Mouse (Mus musculus): Measurements from ENCODE around the gene Trim2. TPM values are rescaled to one million over a fixed set of nuclear protein-coding genes. Genes with fewer than 3 reads are reported as not detected.

Trim2 gene
- total and polyA plus RNA-seq, 2 experiments from 2014 or later, result 127 to 186 TPM

- no peaks in the 10 kb centered on the region for H3K27me3 ChIP-seq (ENCODE audit: insufficient read depth, low read length)
- H3K4me1 ChIP-seq (ENCODE audit: insufficient read depth), result no peaks in the 10 kb centered on the region
- no peak overlapping the region for H3K9ac ChIP-seq
- no peaks in the 10 kb centered on the region for H3K9me3 ChIP-seq (ENCODE audit: low read length)
- ATAC-seq (no peak), DNase-seq (no peak)
- 81% methylated on average over 6 of the region's 6 CpGs for WGBS
- H3K27ac ChIP-seq (ENCODE audit: low read depth, low read length), result no peak overlapping the region
- no peak overlapping the region for H3K4me2 ChIP-seq (ENCODE audit: low read depth)
- H3K36me3 ChIP-seq (ENCODE audit: insufficient read depth), result peaks cover 64% of the 10 kb centered on the region
- no peak for TF ChIP-seq CTCF (IDR thresholded peaks at IDR 0.05; ENCODE audit: low read depth)
- no peak overlapping the region for H3K4me3 ChIP-seq (ENCODE audit: low read depth, low read length)
These were observed 137.7 kb downstream of the Trim2 start for GRCm38 (mm10) chr3:84168943-84169342.

GRCm38 (mm10) chr3:84166073-84166472 is 140.6 kb downstream of the Trim2 start:
- 61% methylated on average over 5 of the region's 5 CpGs for WGBS
- Histone ChIP-seq H3K4me3 (ENCODE audit: low read depth, low read length) (no peak overlapping the region), H3K4me2 (ENCODE audit: low read depth) (no peak overlapping the region), H3K36me3 (ENCODE audit: insufficient read depth) (peaks cover 47% of the 10 kb centered on the region), H3K27me3 (ENCODE audit: insufficient read depth, low read length) (no peaks in the 10 kb centered on the region), H3K27ac (ENCODE audit: low read depth, low read length) (no peak overlapping the region; the same call in 1 of the 2 replicates), H3K9me3 (ENCODE audit: low read length) (no peaks in the 10 kb centered on the region), H3K9ac (no peak overlapping the region), H3K4me1 (ENCODE audit: insufficient read depth) (no peaks in the 10 kb centered on the region)
- ATAC-seq, result peak; percentile 32
- no peak for TF ChIP-seq CTCF (IDR thresholded peaks at IDR 0.05; ENCODE audit: low read depth)
- DNase-seq, result no peak

GRCm38 (mm10) chr3:84165391-84165790 is 141.3 kb downstream of the Trim2 start:
- no peak overlapping the region for H3K4me2 ChIP-seq (ENCODE audit: low read depth)
- H3K4me3 ChIP-seq (ENCODE audit: low read depth, low read length), result no peak overlapping the region
- ATAC-seq (no peak), DNase-seq (no peak)
- H3K27ac ChIP-seq (ENCODE audit: low read depth, low read length), result no peak overlapping the region
- peaks cover 46% of the 10 kb centered on the region for H3K36me3 ChIP-seq (ENCODE audit: insufficient read depth)
- 95% methylated on average over 3 of the region's 3 CpGs for WGBS
- H3K9me3 ChIP-seq (ENCODE audit: low read length), result no peaks in the 10 kb centered on the region
- H3K27me3 ChIP-seq (ENCODE audit: insufficient read depth, low read length), result no peaks in the 10 kb centered on the region
- H3K9ac ChIP-seq, result no peak overlapping the region
- no peaks in the 10 kb centered on the region for H3K4me1 ChIP-seq (ENCODE audit: insufficient read depth)
- TF ChIP-seq CTCF (IDR thresholded peaks at IDR 0.05; ENCODE audit: low read depth), result no peak

- Histone ChIP-seq H3K9me3 (ENCODE audit: low read length) (no peaks in the 10 kb centered on the region), H3K27ac (ENCODE audit: low read depth, low read length) (no peak overlapping the region), H3K27me3 (ENCODE audit: insufficient read depth, low read length) (no peaks in the 10 kb centered on the region), H3K36me3 (ENCODE audit: insufficient read depth) (peaks cover 21% of the 10 kb centered on the region), H3K4me1 (ENCODE audit: insufficient read depth) (no peaks in the 10 kb centered on the region), H3K4me3 (ENCODE audit: low read depth, low read length) (no peak overlapping the region), H3K9ac (no peak overlapping the region), H3K4me2 (ENCODE audit: low read depth) (no peak overlapping the region)
- DNase-seq (no peak), ATAC-seq (no peak)
- 88% methylated on average over 4 of the region's 4 CpGs for WGBS
- TF ChIP-seq CTCF (IDR thresholded peaks at IDR 0.05; ENCODE audit: low read depth), result no peak
These were observed 148.9 kb downstream of the Trim2 start for GRCm38 (mm10) chr3:84157559-84158350.

- peaks cover 21% of the 10 kb centered on the region for H3K36me3 ChIP-seq (ENCODE audit: insufficient read depth)
- DNase-seq (no peak), ATAC-seq (no peak)
- no peaks in the 10 kb centered on the region for H3K27me3 ChIP-seq (ENCODE audit: insufficient read depth, low read length)
- no peak overlapping the region for H3K4me3 ChIP-seq (ENCODE audit: low read depth, low read length)
- no peak overlapping the region for H3K9ac ChIP-seq
- WGBS, result 32% methylated on average over 4 of the region's 4 CpGs
- H3K27ac ChIP-seq (ENCODE audit: low read depth, low read length), result no peak overlapping the region
- H3K4me1 ChIP-seq (ENCODE audit: insufficient read depth), result no peaks in the 10 kb centered on the region
- no peak overlapping the region for H3K4me2 ChIP-seq (ENCODE audit: low read depth)
- no peak for TF ChIP-seq CTCF (IDR thresholded peaks at IDR 0.05; ENCODE audit: low read depth)
- no peaks in the 10 kb centered on the region for H3K9me3 ChIP-seq (ENCODE audit: low read length)
These were observed 149.7 kb downstream of the Trim2 start for GRCm38 (mm10) chr3:84157011-84157410.

- Histone ChIP-seq H3K4me1 (ENCODE audit: insufficient read depth) (no peaks in the 10 kb centered on the region), H3K4me2 (ENCODE audit: low read depth) (peak overlapping the region; percentile 91), H3K9ac (no peak overlapping the region), H3K4me3 (ENCODE audit: low read depth, low read length) (peak overlapping the region; percentile 53), H3K27me3 (ENCODE audit: insufficient read depth, low read length) (no peaks in the 10 kb centered on the region), H3K36me3 (ENCODE audit: insufficient read depth) (peaks cover 21% of the 10 kb centered on the region), H3K9me3 (ENCODE audit: low read length) (no peaks in the 10 kb centered on the region), H3K27ac (ENCODE audit: low read depth, low read length) (no peak overlapping the region)
- DNase-seq, result no peak
- no peak for TF ChIP-seq CTCF (IDR thresholded peaks at IDR 0.05; ENCODE audit: low read depth)
- WGBS, result 46% methylated on average over 6 of the region's 6 CpGs
- ATAC-seq, result no peak
These were observed 150.6 kb downstream of the Trim2 start for GRCm38 (mm10) chr3:84156105-84156504.

GRCm38 (mm10) chr3:84155558-84156006 is 151.1 kb downstream of the Trim2 start, which contains the start of gene Mnd1:
Gene Mnd1, minus strand, starts transcription at chr3:84155786.
- H3K27ac ChIP-seq (ENCODE audit: low read depth, low read length), result 0 out of 2 replicates have a peak within 1 kb of the TSS, but pooled peaks have one; percentile 15
- ATAC-seq (peak; percentile 96), DNase-seq (peak; percentile 93)
- no peaks in the 10 kb centered on the region for H3K4me1 ChIP-seq (ENCODE audit: insufficient read depth)
- WGBS, result 2% methylated on average over 29 of the region's 29 CpGs
- peak within 1 kb of the TSS; percentile 53 for H3K4me3 ChIP-seq (ENCODE audit: low read depth, low read length)
- no peaks in the 10 kb centered on the region for H3K27me3 ChIP-seq (ENCODE audit: insufficient read depth, low read length)
- H3K9me3 ChIP-seq (ENCODE audit: low read length), result no peaks in the 10 kb centered on the region
- peak within 1 kb of the TSS; percentile 59 for H3K9ac ChIP-seq
- peaks cover 18% of the 10 kb centered on the region for H3K36me3 ChIP-seq (ENCODE audit: insufficient read depth)
- H3K4me2 ChIP-seq (ENCODE audit: low read depth), result peak within 1 kb of the TSS; percentile 91
- TF ChIP-seq CTCF (IDR thresholded peaks at IDR 0.05; ENCODE audit: low read depth), result peak; percentile 97

Data from forebrain, postnatal 0 days (tissue).